Mouse (Mus musculus) kidney, adult 9 months (tissue): ENCODE data around the gene Mrpl52.
A peak's percentile ranks its signal among the peaks of the same experiment; 100 is the strongest.

ENCODE experiments used
- DNase-seq: peaks from one replicate; pipeline ENCODE4 v3.0.0; 2022

The Mrpl52 gene

GRCm38 (mm10) chr14:54426689-54427398 is at the start of gene Mrpl52:
Gene Mrpl52, plus strand, starts transcription at chr14:54426909.
- peak; percentile 95 for DNase-seq

GRCm38 (mm10) chr14:54377166-54377565 is 49.5 kb upstream of the Mrpl52 start:
- DNase-seq, result no peak

- DNase-seq, result no peak
Measured at GRCm38 (mm10) chr14:54379571-54379970, 47.1 kb upstream of the Mrpl52 start.

GRCm38 (mm10) chr14:54380616-54381015 is 46.1 kb upstream of the Mrpl52 start:
- DNase-seq, result no peak

GRCm38 (mm10) chr14:54381816-54382215 is 44.9 kb upstream of the Mrpl52 start:
- peak; percentile 72 for DNase-seq

- DNase-seq, result no peak
Measured at GRCm38 (mm10) chr14:54382641-54383040, 44.1 kb upstream of the Mrpl52 start.

- peak; percentile 68 for DNase-seq
Measured at GRCm38 (mm10) chr14:54383355-54383771, 43.3 kb upstream of the Mrpl52 start.

GRCm38 (mm10) chr14:54384396-54384795 is 42.3 kb upstream of the Mrpl52 start:
- DNase-seq, result no peak

- DNase-seq, result peak; percentile 74
Measured at GRCm38 (mm10) chr14:54385968-54386618, 40.6 kb upstream of the Mrpl52 start.

GRCm38 (mm10) chr14:54387546-54387945 is 39.2 kb upstream of the Mrpl52 start:
- peak; percentile 94 for DNase-seq

GRCm38 (mm10) chr14:54390843-54391242 is 35.9 kb upstream of the Mrpl52 start:
- DNase-seq, result no peak

- no peak for DNase-seq
Measured at GRCm38 (mm10) chr14:54393794-54394193, 32.9 kb upstream of the Mrpl52 start.

- peak; percentile 60 for DNase-seq
Measured at GRCm38 (mm10) chr14:54394309-54394708, 32.4 kb upstream of the Mrpl52 start.

GRCm38 (mm10) chr14:54396685-54397084 is 30.0 kb upstream of the Mrpl52 start:
- DNase-seq, result no peak

GRCm38 (mm10) chr14:54397872-54398527 is 28.7 kb upstream of the Mrpl52 start:
- no peak for DNase-seq

- no peak for DNase-seq
Measured at GRCm38 (mm10) chr14:54398528-54398916, 28.2 kb upstream of the Mrpl52 start.

- peak; percentile 81 for DNase-seq
Measured at GRCm38 (mm10) chr14:54398921-54399382, 27.8 kb upstream of the Mrpl52 start.

- DNase-seq, result no peak
Measured at GRCm38 (mm10) chr14:54401723-54402122, 25.0 kb upstream of the Mrpl52 start.

GRCm38 (mm10) chr14:54408336-54409056 is 18.2 kb upstream of the Mrpl52 start:
- DNase-seq, result peak; percentile 73

GRCm38 (mm10) chr14:54409057-54409645 is 17.6 kb upstream of the Mrpl52 start:
- no peak for DNase-seq

- DNase-seq, result peak; percentile 80
Measured at GRCm38 (mm10) chr14:54409980-54410810, 16.5 kb upstream of the Mrpl52 start.
